Mouse (Mus musculus) bone marrow macrophage, adult 2 months (primary cell): ENCODE results near the gene Ttc28.

Experiments
- CTCF ChIP-seq: IDR thresholded peaks from 2 replicates; pipeline ENCODE4 v1.5.1; 2012; ENCODE audit warnings: low read depth, mild to moderate bottlenecking, low read length, moderate library complexity
- POLR2A ChIP-seq: IDR thresholded peaks from 2 replicates; pipeline ENCODE4 v1.6.1; 2012; ENCODE audit warnings: mild to moderate bottlenecking, low read depth, low read length, borderline replicate concordance

GRCm38 (mm10) chr5:111256181-111256580 is 376.6 kb downstream of the Ttc28 start:
- TF ChIP-seq POLR2A (no peak), CTCF (no peak)
